Mouse (Mus musculus) kidney, adult 2 months (tissue): ENCODE measurements around the gene Parp6.

ENCODE experiments used
- CTCF ChIP-seq: fragments of 200-500 bp; conservative IDR thresholded peaks from 2 replicates; pipeline ENCODE4 v1.5.1; 2011; ENCODE audit warnings: low read depth, mild to moderate bottlenecking, control low read depth, low read length, moderate library complexity, mixed read lengths; ENCODE audit not compliant: insufficient read depth, insufficient read length
- POLR2A ChIP-seq: fragments of 200-500 bp; IDR thresholded peaks from one replicate; pipeline ENCODE4 v1.6.1; 2011; ENCODE audit warnings: low read depth, low read length, control low read depth

DNA sequence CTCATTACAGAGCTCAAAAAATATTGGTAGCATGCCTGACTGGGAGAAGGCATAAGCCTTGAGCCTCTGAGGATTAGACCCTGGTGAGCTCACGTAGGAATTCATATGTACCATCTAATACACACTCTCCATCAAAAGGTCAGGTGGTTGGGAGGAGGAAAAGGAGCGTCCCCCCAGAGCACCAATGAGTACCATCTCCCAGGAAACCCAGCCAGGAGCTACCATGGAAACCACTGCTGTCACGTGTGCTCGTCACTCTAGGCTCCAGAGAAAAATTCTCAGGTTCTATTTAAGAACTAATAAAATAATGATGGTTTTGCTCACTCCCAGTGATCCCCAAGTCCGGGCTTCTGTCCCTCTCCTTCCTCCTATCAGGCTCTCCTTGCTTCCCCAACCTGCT lies 28.8 kb upstream of the Parp6 start:
- TF ChIP-seq POLR2A (no peak), CTCF (no peak)
